Mouse (Mus musculus) splenic B cell, adult 2 months (primary cell): Measurements from ENCODE around the gene Stxbp2.
"Not testable (repeated sequence)": the region's sequence is repeated elsewhere in the genome, so short reads cannot be mapped to it uniquely, and the experiment has no call there.

Experiments used
- DNase-seq: peaks from one replicate; pipeline ENCODE4 v3.0.0-alpha.2; 2011; ENCODE audit warnings: low read depth, low spot score
- H3K27me3 ChIP-seq: 2 replicates; pipeline ENCODE4 v1.6.1; 2012; ENCODE audit warnings: mild to moderate bottlenecking, low read length, moderate library complexity, mixed read lengths; ENCODE audit not compliant: control insufficient read depth, poor library complexity, insufficient read depth, severe bottlenecking
- H3K36me3 ChIP-seq: 2 replicates; pipeline ENCODE4 v1.6.1; 2012; ENCODE audit warnings: mild to moderate bottlenecking, low read length, moderate library complexity, mixed read lengths; ENCODE audit not compliant: control insufficient read depth, poor library complexity, insufficient read depth, severe bottlenecking

Stxbp2 gene

GRCm38 (mm10) chr8:3630647-3631477, at the start of gene Stxbp2:
TSS of gene Stxbp2 (plus strand) at chr8:3630955.
- DNase-seq = peak; percentile 92
- H3K27me3 ChIP-seq = no peaks in the 10 kb centered on the region
- no peaks in the 10 kb centered on the region; the same call in 1 of the 2 replicates for H3K36me3 ChIP-seq

DNA sequence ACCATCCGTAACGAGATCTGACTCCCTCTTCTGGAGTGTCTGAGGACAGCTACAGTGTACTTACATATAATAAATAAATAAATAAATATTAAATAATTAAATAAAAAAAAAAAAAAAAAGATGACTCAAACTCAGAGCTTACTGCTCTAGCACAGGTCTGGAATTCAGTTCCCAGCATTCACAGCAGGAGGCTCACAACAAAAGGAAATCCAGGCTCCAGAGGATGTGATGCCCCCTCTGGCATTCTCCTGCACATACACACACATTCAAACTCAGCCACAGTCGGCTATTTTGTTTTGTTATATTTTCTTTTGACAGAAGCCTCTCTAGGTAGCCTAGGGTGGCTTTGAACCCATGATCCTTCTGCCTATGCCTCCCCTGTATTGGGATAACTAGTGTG, 48.8 kb upstream of the Stxbp2 start:
- not testable (repeated sequence) for H3K27me3 ChIP-seq, H3K36me3 ChIP-seq, DNase-seq

GRCm38 (mm10) chr8:3586452-3586851, 44.3 kb upstream of the Stxbp2 start:
- no peak for DNase-seq
- no peaks in the 10 kb centered on the region for H3K36me3 ChIP-seq
- H3K27me3 ChIP-seq = no peaks in the 10 kb centered on the region

DNA sequence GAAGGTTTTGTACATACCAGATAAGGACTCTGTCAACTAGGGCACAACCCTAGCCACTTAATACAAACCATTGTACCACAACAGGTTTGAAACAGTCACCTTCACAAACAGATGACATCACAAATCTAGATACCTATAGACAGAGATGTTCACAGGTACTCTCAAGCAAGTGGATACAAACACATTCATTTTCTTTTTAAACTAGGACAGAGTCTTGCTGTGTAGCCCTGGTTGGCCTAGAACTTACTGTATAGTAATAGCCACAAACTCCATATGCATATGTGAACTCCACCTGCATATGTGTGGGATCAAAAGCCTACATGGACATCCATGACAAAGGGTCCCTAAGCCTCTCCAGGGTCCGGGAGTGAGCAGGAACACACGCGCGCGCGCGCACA, 43.8 kb upstream of the Stxbp2 start, which contains the start of gene Camsap3:
TSS of gene Camsap3 (plus strand) at position 301 of the 398 bp plus-strand sequence.
- no peak for DNase-seq
- H3K36me3 ChIP-seq = no peaks in the 10 kb centered on the region
- H3K27me3 ChIP-seq = no peaks in the 10 kb centered on the region

DNA sequence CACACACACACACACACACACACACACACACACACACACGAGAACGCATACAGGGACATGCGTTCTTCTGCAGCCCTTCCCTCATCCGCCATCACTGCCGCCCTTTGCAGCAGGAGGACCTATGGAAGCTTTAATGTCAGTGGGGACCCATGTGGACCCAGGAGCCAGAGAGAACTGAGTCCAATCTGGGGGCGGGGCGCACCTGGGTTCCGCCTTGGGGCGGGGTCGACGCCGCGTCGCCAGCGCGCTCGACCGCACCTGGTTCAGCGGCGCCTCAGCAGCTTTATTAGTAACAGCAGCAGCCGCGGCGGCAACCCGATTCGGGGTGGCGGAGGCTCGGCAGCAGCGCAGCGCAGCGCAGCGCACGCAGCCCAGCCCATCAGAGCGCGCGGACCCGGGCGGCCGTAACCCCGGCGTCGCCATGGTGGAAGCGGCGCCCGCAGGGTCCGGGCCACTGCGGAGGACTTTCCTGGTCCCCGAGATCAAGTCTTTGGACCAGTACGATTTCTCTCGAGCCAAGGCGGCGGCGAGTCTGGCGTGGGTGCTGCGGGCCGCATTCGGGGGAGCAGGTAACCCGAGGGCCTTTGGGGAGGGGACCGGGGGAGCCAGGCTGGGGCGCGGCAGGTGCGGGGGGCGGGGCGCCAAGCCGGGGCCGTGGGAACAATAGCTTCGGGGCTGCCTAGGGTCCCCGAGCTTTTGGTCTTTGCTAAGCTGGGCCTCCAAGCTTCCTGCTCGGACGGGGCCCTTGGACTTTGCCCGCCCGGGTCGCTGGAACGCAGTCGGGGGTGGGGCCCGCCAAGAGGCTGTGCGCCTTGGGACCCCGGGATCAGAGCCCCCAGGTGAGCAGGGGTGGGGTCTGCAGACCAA, 43.1 kb upstream of the Stxbp2 start:
- no peaks in the 10 kb centered on the region for H3K36me3 ChIP-seq
- H3K27me3 ChIP-seq = no peaks in the 10 kb centered on the region
- DNase-seq = peak; percentile 46

DNA sequence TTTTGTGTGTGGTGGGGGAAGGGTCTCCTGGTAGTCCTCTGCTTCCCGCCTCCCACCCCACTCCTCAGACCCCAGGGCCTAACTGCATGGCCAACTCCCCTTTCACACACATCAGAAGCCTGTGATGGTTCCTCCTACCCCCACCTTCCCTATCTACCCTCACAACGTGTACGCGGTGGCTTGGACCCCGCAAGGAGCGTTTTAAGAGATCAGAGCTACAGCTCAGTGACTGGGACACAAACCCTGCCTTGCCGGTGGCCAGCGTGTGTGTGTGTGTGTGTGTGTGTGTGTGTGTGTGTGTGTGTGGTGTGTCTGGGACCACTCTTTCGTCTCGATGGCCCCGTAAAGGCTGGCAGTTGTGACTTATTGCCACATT, 42.5 kb upstream of the Stxbp2 start:
- H3K36me3 ChIP-seq = no peaks in the 10 kb centered on the region
- DNase-seq = no peak
- H3K27me3 ChIP-seq = no peaks in the 10 kb centered on the region

DNA sequence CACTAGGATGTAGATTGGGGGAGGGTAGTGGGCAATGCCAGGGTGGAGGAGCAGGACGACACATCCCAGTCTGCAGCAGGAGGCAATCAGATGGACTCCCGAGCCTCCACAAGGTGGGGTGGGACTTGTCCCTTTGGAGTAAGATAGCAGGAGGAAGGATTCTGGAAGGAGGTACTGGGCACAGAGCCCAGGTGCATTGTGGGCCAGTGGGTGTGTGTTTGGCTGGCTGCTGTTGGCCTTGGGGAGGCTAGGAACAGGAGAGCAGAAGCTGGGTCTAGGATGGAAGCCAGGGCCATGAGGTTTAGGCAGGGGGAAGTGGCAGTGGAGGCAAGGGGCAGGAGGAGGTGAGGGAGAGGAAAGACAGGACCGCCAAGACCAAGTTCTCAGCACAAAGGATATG, 37.3 kb upstream of the Stxbp2 start:
- H3K36me3 ChIP-seq = no peaks in the 10 kb centered on the region
- DNase-seq = no peak
- H3K27me3 ChIP-seq = no peaks in the 10 kb centered on the region

DNA sequence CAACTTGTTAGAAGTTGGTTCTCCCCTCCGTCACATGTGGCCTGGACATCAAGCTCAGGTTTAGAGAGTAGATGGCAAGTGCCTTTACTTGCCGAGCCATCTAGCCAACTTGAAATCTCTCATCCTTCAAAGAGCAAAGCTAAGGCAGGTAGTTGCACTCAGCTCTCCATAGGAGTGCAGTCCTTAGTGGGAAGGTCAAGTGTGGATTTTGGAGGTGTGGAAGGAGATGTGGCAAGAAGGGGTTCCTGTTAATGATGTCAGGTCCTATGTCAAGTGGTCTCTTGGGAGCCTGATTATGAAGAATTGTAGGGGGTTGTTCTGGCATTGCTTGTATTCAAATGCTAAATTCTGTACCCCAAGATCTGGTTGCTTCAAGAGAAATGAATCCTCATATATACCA, 36.3 kb upstream of the Stxbp2 start:
- DNase-seq = no peak
- Histone ChIP-seq H3K27me3 (no peaks in the 10 kb centered on the region), H3K36me3 (no peaks in the 10 kb centered on the region)

DNA sequence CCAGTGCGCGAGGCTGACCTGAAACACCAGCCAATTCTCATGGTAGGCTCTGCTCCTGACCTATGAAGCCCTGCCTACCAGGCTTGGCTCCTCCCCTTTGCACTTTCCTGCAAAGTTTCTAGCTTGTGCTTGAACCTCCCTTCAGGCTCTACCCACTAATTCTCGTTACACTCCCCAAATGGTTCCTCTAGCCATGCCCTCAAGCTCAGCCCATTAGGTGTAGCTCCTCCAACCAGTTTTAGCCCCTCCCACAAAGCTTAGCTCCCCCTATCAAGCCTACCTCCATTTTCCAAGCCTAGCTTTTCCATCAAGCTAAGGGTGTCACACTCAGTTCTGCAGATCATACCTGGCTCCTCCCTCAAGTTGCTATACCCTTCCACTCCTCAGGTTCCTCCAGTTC, 32.7 kb upstream of the Stxbp2 start:
- DNase-seq = no peak
- Histone ChIP-seq H3K36me3 (no peaks in the 10 kb centered on the region), H3K27me3 (no peaks in the 10 kb centered on the region)

DNA sequence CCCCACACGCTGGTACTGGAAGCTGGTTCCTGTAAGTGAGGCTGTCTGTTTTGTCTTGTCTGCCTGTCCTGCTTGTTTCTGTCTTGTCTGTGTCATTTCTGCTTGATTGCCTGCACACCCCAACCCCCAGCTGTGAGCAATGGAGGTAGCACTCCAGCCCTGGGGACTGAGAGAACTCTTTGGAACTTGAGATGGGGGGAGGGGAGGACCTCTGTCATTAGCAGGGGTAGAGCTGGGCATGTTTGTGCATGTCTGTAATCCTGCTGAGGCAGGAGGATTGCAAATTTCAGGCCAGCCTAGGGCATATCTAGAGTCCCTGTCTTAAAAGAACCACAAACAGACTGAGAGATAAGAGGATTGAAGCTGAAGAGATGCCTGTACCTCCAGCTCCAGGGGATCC, 31.5 kb upstream of the Stxbp2 start:
- no peak for DNase-seq
- Histone ChIP-seq H3K27me3 (no peaks in the 10 kb centered on the region), H3K36me3 (no peaks in the 10 kb centered on the region)

DNA sequence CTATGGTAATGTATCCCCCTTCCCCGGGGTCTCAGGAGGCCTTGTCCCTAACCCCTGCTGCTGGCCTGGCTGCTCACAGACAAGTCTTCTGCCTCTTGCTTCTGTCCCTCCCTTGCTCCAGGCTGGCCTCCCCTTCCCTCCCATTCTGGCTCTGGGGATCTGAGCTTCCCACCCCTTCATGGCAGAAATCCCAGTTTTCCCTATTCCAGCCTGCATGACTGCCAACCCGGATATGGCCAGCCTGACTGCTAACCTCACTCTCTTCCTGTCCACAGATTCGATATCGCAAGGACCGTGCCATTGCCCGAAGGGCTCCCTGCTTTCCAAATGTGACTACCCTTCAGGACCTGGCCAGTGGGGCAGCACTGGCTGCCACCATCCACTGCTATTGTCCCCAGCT, 30.4 kb upstream of the Stxbp2 start:
- Histone ChIP-seq H3K36me3 (no peaks in the 10 kb centered on the region), H3K27me3 (no peaks in the 10 kb centered on the region)
- DNase-seq = no peak

DNA sequence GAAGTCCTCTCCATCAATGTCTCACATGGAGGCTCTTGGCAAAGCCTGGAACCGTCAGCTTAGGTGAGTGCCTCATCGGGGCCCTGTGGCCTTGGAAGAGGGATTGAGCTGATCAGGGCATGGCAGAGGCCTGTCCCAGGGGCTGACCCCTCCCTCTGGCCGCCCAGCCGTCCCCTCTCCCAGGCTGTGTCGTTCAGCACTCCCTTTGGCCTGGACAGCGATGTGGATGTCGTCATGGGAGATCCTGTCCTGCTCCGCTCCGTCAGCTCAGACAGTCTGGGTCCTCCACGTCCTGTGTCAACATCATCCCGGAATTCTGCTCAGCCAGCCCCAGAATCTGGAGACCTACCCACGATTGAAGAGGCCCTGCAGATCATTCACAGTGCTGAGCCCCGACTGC, 27.3 kb upstream of the Stxbp2 start:
- no peaks in the 10 kb centered on the region for H3K36me3 ChIP-seq
- H3K27me3 ChIP-seq = no peaks in the 10 kb centered on the region
- DNase-seq = no peak

- Histone ChIP-seq H3K27me3 (no peaks in the 10 kb centered on the region), H3K36me3 (peaks cover 3% of the 10 kb centered on the region; the same call in 1 of the 2 replicates)
- DNase-seq = no peak
Observed at GRCm38 (mm10) chr8:3606593-3606992, 24.2 kb upstream of the Stxbp2 start.

DNA sequence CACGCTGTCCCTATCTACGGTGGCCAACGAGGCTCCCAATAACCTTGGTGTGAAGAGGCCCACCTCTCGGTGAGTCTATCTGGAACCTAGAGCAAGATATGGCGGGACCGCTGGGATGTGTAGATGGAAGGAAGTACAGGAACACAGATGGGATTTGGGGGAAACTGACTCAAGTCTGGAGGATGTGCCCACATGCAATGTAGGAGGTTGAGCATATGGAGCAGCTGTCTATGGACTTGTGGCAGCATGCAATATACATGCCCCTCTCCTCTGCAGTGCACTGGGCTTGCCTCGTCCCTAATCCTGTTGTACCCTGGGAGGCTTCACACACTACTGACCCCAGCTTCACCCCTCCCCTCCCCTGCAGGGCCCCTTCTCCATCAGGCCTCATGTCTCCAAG, 22.9 kb upstream of the Stxbp2 start:
- DNase-seq = no peak
- peaks cover 3% of the 10 kb centered on the region; the same call in 1 of the 2 replicates for H3K36me3 ChIP-seq
- H3K27me3 ChIP-seq = no peaks in the 10 kb centered on the region
